Mouse (Mus musculus) MEL (cell line): ENCODE measurements around the gene Echs1. TPM values are rescaled to one million over a fixed set of nuclear protein-coding genes. Genes with fewer than 3 reads are reported as not detected.
A peak's percentile ranks its signal among the peaks of the same experiment; 100 is the strongest.

Experiments used
- DNase-seq: peaks from one replicate; pipeline ENCODE4 v3.0.0; 2011; ENCODE audit warnings: low read depth, low spot score
- H3K27ac ChIP-seq: 2 replicates; pipeline ENCODE4 v1.5.1; 2012; ENCODE audit warnings: low read depth, mild to moderate bottlenecking, control low read depth, low read length, moderate library complexity; ENCODE audit not compliant: control insufficient read depth
- H3K27me3 ChIP-seq, 2 experiments: fragments of 150-350 bp in 1 of 2; sonication (generic) in 1 of 2; 2 replicates each; pipeline ENCODE4 v1.6.1; 2012; ENCODE audit warnings: low read length in 2 of 2, mild to moderate bottlenecking in 2 of 2, improper control_type of control experiment in 1 of 2, moderate library complexity in 1 of 2; ENCODE audit not compliant: insufficient read depth in 2 of 2, control insufficient read depth in 1 of 2
- H3K36me3 ChIP-seq, 2 experiments: 2 replicates each; pipeline ENCODE4 v1.6.1; 2012 to 2014; ENCODE audit warnings: low read length in 2 of 2, improper control_type of control experiment in 1 of 2, inconsistent platforms in 1 of 2, mild to moderate bottlenecking in 1 of 2; ENCODE audit not compliant: insufficient read depth in 2 of 2, control insufficient read depth in 1 of 2
- H3K4me1 ChIP-seq, 2 experiments: fragments of 150-350 bp in 1 of 2; sonication (generic) in 1 of 2; 2 replicates each; pipeline ENCODE4 v1.6.1; 2012; ENCODE audit warnings: low read length in 2 of 2, improper control_type of control experiment in 1 of 2, mild to moderate bottlenecking in 1 of 2; ENCODE audit not compliant: insufficient read depth in 2 of 2, control insufficient read depth in 1 of 2
- H3K4me3 ChIP-seq, 2 experiments: fragments of 150-350 bp in 1 of 2; sonication (generic) in 1 of 2; 2 replicates each; pipeline ENCODE4 v1.5.1; 2012; ENCODE audit warnings: low read depth in 2 of 2, low read length in 2 of 2, mild to moderate bottlenecking in 2 of 2, moderate library complexity in 2 of 2, control low read depth in 1 of 2, improper control_type of control experiment in 1 of 2; ENCODE audit not compliant: control insufficient read depth in 1 of 2, insufficient read depth in 1 of 2
- H3K79me2 ChIP-seq: 2 replicates; pipeline ENCODE4 v1.6.1; 2012; ENCODE audit warnings: mild to moderate bottlenecking, low read length, moderate library complexity; ENCODE audit not compliant: control insufficient read depth, poor library complexity, insufficient read depth
- H3K9ac ChIP-seq: 2 replicates; pipeline ENCODE4 v1.6.1; 2012; ENCODE audit warnings: low read depth, mild to moderate bottlenecking, control low read depth, low read length, moderate library complexity; ENCODE audit not compliant: control insufficient read depth, poor library complexity, severe bottlenecking
- H3K9me3 ChIP-seq: fragments of 150-350 bp; sonication (generic); replicated peaks from 2 replicates; pipeline ENCODE4 v1.6.1; 2012; ENCODE audit warnings: mild to moderate bottlenecking, low read length, improper control_type of control experiment, moderate library complexity; ENCODE audit not compliant: insufficient read depth
- CHD1 ChIP-seq: IDR thresholded peaks from 2 replicates; pipeline ENCODE4 v1.6.1; 2012; ENCODE audit warnings: low read depth, mild to moderate bottlenecking, inconsistent platforms, low read length, improper control_type of control experiment
- CHD2 ChIP-seq: IDR thresholded peaks from 2 replicates; pipeline ENCODE4 v1.6.1; 2011; ENCODE audit warnings: low read length, improper control_type of control experiment
- ELF1 ChIP-seq: IDR thresholded peaks from 2 replicates; pipeline ENCODE4 v1.6.1; 2014; ENCODE audit warnings: low read depth, mild to moderate bottlenecking, inconsistent platforms, low read length, improper control_type of control experiment, moderate library complexity
- EP300 ChIP-seq, 2 experiments: IDR thresholded peaks; 2 replicates each; pipeline ENCODE4 v1.6.1; 2011; ENCODE audit warnings: improper control_type of control experiment in 2 of 2, low read length in 2 of 2, low read depth in 1 of 2, mild to moderate bottlenecking in 1 of 2
- ETS1 ChIP-seq: IDR thresholded peaks from 2 replicates; pipeline ENCODE4 v1.6.1; 2012; ENCODE audit warnings: low read depth, mild to moderate bottlenecking, inconsistent platforms, low read length, improper control_type of control experiment, moderate library complexity
- GATA1 ChIP-seq: IDR thresholded peaks from 2 replicates; pipeline ENCODE4 v1.6.1; 2011; ENCODE audit warnings: low read depth, low read length, improper control_type of control experiment
- JUND ChIP-seq: IDR thresholded peaks from 2 replicates; pipeline ENCODE4 v1.6.1; 2011; ENCODE audit warnings: low read depth, mild to moderate bottlenecking, improper control_type of control experiment, low read length
- MAFK ChIP-seq: IDR thresholded peaks from 2 replicates; pipeline ENCODE4 v1.6.1; 2011; ENCODE audit warnings: low read depth, mild to moderate bottlenecking, low read length, improper control_type of control experiment, borderline replicate concordance
- MAX ChIP-seq: IDR thresholded peaks from 2 replicates; pipeline ENCODE4 v1.6.1; 2011; ENCODE audit warnings: low read length, improper control_type of control experiment
- MXI1 ChIP-seq: IDR thresholded peaks from 2 replicates; pipeline ENCODE4 v1.6.1; 2011; ENCODE audit warnings: mild to moderate bottlenecking, low read depth, low read length, improper control_type of control experiment
- NRF1 ChIP-seq: IDR thresholded peaks from 2 replicates; pipeline ENCODE4 v1.6.1; 2014; ENCODE audit warnings: low read depth, mild to moderate bottlenecking, inconsistent platforms, low read length, improper control_type of control experiment, moderate library complexity; ENCODE audit not compliant: poor library complexity, insufficient read depth, severe bottlenecking
- POLR2AphosphoS2 ChIP-seq: IDR thresholded peaks from 2 replicates; pipeline ENCODE4 v1.6.1; 2011; ENCODE audit warnings: low read length, improper control_type of control experiment
- POLR2AphosphoS5 ChIP-seq: IDR thresholded peaks from 2 replicates; pipeline ENCODE4 v1.6.1; 2012; ENCODE audit warnings: low read depth, borderline replicate concordance, mild to moderate bottlenecking, inconsistent platforms, low read length, moderate library complexity, mixed read lengths
- RAD21 ChIP-seq: IDR thresholded peaks from 2 replicates; pipeline ENCODE4 v1.6.1; 2011; ENCODE audit warnings: mild to moderate bottlenecking, low read depth, low read length, improper control_type of control experiment
- SMC3 ChIP-seq: IDR thresholded peaks from 2 replicates; pipeline ENCODE4 v1.6.1; 2011; ENCODE audit warnings: low read depth, low read length, improper control_type of control experiment
- TAL1 ChIP-seq: IDR thresholded peaks from 2 replicates; pipeline ENCODE4 v1.6.1; 2012; ENCODE audit warnings: mild to moderate bottlenecking, inconsistent platforms, low read length, moderate library complexity, mixed read lengths
- TCF12 ChIP-seq: IDR thresholded peaks from 2 replicates; pipeline ENCODE4 v1.6.1; 2014; ENCODE audit warnings: low read depth, mild to moderate bottlenecking, inconsistent platforms, low read length, improper control_type of control experiment, moderate library complexity
- UBTF ChIP-seq: IDR thresholded peaks from 2 replicates; pipeline ENCODE4 v1.6.1; 2012; ENCODE audit warnings: low read depth, mild to moderate bottlenecking, inconsistent platforms, low read length, improper control_type of control experiment, moderate library complexity, borderline replicate concordance; ENCODE audit not compliant: insufficient read depth
- USF1 ChIP-seq: IDR thresholded peaks from 2 replicates; pipeline ENCODE4 v1.6.1; 2014; ENCODE audit warnings: low read depth, mild to moderate bottlenecking, inconsistent platforms, low read length, improper control_type of control experiment, moderate library complexity
- ZC3H11A ChIP-seq: IDR thresholded peaks from 2 replicates; pipeline ENCODE4 v1.6.1; 2012; ENCODE audit warnings: low read depth, mild to moderate bottlenecking, inconsistent platforms, low read length, improper control_type of control experiment
- polyA plus RNA-seq, 2 experiments: library from polyadenylated mRNA; stranded (reverse) in 1 of 2; unstranded in 1 of 2; fragments of >175 nt in 1 of 2; fragments of >200 nt in 1 of 2; gene quantifications; 2 replicates each; pipeline versions ENCODE4 v1.2.1 to v1.2.4; 2012; ENCODE audit warnings: low replicate concordance in 2 of 2, low read depth in 1 of 2; ENCODE audit not compliant: insufficient read length in 2 of 2, insufficient read depth in 1 of 2, missing spikeins in 1 of 2
- total RNA-seq: library from RNA; depleted of rRNA; stranded (reverse); fragments of 300-350 nt; gene quantifications from 2 replicates; pipeline ENCODE4 v1.2.3, GENCODE M21; 2012

Gene Echs1
- total and polyA plus RNA-seq, 3 experiments = 22.8 to 47.7 TPM; not detected in 1

- no peak for TF ChIP-seq ELF1
- no peak for TF ChIP-seq CHD2
- peak; percentile 43; the same call in 1 of the 2 replicates for TF ChIP-seq MAX
- TF ChIP-seq MAFK = no peak
- no peak for TF ChIP-seq CHD1
- TF ChIP-seq UBTF = no peak
- TF ChIP-seq GATA1 = no peak
- TF ChIP-seq EP300 (IDR thresholded peaks at IDR 0.05; ENCODE audit: low read depth in 1 of 2, low read length in 2 of 2) = 0 out of 4 replicates have a peak, but pooled peaks of 1 of the 2 experiments have one; percentile 5
- no peak for TF ChIP-seq JUND
- no peak for TF ChIP-seq POLR2AphosphoS5
- no peak; the same call in 1 of the 2 replicates for TF ChIP-seq ETS1
- no peak for TF ChIP-seq TAL1
- no peak for TF ChIP-seq USF1
- no peak for TF ChIP-seq NRF1
- TF ChIP-seq SMC3 = no peak
- TF ChIP-seq TCF12 = no peak
- TF ChIP-seq RAD21 = no peak
Observed at GRCm38 (mm10) chr7:140077698-140078097, 38.6 kb downstream of the Echs1 start (continued).

GRCm38 (mm10) chr7:140070042-140070711 is 46.1 kb downstream of the Echs1 start:
- Histone ChIP-seq H3K27ac (no peak overlapping the region), H3K27me3 (no peaks in the 10 kb centered on the region; a peak in 1 of 4 replicates), H3K4me1 (no peaks in the 10 kb centered on the region), H3K79me2 (no peaks in the 10 kb centered on the region), H3K4me3 (no peak overlapping the region), H3K36me3 (no peaks in the 10 kb centered on the region), H3K9me3 (no peaks in the 10 kb centered on the region), H3K9ac (no peak overlapping the region)
- no peak for DNase-seq
- TF ChIP-seq MXI1 (no peak), UBTF (no peak), POLR2AphosphoS5 (no peak), ZC3H11A (no peak), RAD21 (no peak), POLR2AphosphoS2 (no peak)
